Mouse (Mus musculus): ENCODE measurements around the gene Nav2. TPM values are rescaled to one million over a fixed set of nuclear protein-coding genes. Genes with fewer than 3 reads are reported as not detected.

Nav2 gene
- total and polyA plus RNA-seq, 3 experiments, result under 0.01 TPM; not detected in 2

- no peak for DNase-seq (ENCODE audit: extremely low read depth)
- dilution Hi-C loops (cut with MboI; ENCODE audit: extremely low pct_ligation_motif_present, extremely low pct_unique_long_range_greater_than_20kb, low sequenced_read_pairs) (no loop called here), in situ Hi-C loops (cut with MboI; ENCODE audit: low pct_ligation_motif_present, low pct_unique_long_range_greater_than_20kb, low sequenced_read_pairs) (no loop called here)
- H3K27me3 ChIP-seq (replicated peaks), result peaks cover 65% of the 10 kb centered on the region
- H3K36me3 ChIP-seq (replicated peaks in 1 of 2; ENCODE audit: control insufficient read depth in 1 of 2, insufficient read depth in 1 of 2, low read length in 1 of 2), result no peaks in the 10 kb centered on the region
- H3K4me1 ChIP-seq (ENCODE audit: control insufficient read depth in 1 of 2, insufficient read depth in 2 of 2), result no peaks in the 10 kb centered on the region
- no peak overlapping the region for H3K27ac ChIP-seq (ENCODE audit: insufficient read depth, low read depth)
- H3K9me3 ChIP-seq (replicated peaks; ENCODE audit: low read length), result peaks cover 3% of the 10 kb centered on the region
- no peak for TF ChIP-seq HCFC1 (IDR thresholded peaks at IDR 0.05; ENCODE audit: low read depth, low read length)
- no peak for TF ChIP-seq KAT2A (IDR thresholded peaks at IDR 0.05; ENCODE audit: insufficient replicate concordance, low read length)
- TF ChIP-seq MXI1 (IDR thresholded peaks at IDR 0.05; ENCODE audit: low read depth, low read length), result no peak
- TF ChIP-seq ZMIZ1 (IDR thresholded peaks at IDR 0.05; ENCODE audit: low read depth, low read length), result no peak
- TF ChIP-seq UBTF (IDR thresholded peaks at IDR 0.05; ENCODE audit: low read depth, low read length), result no peak
- TF ChIP-seq NRF1 (IDR thresholded peaks at IDR 0.05; ENCODE audit: low read depth, low read length), result no peak
- no peak for TF ChIP-seq MAX (IDR thresholded peaks at IDR 0.05; ENCODE audit: low read length)
- TF ChIP-seq TBP (conservative IDR thresholded peaks at IDR 0.05; ENCODE audit: low read depth, low read length), result no peak
- no peak for TF ChIP-seq MAFK (IDR thresholded peaks at IDR 0.05; ENCODE audit: insufficient replicate concordance, low read length)
- no peaks in the 10 kb centered on the region for H3K79me2 ChIP-seq (replicated peaks; ENCODE audit: control insufficient read depth, extremely low read depth, insufficient read depth, poor library complexity, severe bottlenecking)
- H3K9ac ChIP-seq (ENCODE audit: insufficient read depth, low read depth), result no peak overlapping the region
- no peak overlapping the region for H3K4me2 ChIP-seq (ENCODE audit: insufficient read depth, low read depth, poor library complexity, severe bottlenecking)
- H3K4me3 ChIP-seq (replicated peaks in 1 of 3; ENCODE audit: low read depth in 2 of 3, low read length in 2 of 3, poor library complexity in 1 of 3), result no peak overlapping the region
Measured at GRCm38 (mm10) chr7:49506085-49506820, 597.7 kb downstream of the Nav2 start.

GRCm38 (mm10) chr7:49507943-49508506 lies 599.5 kb downstream of the Nav2 start:
- dilution Hi-C loops (cut with MboI; ENCODE audit: extremely low pct_ligation_motif_present, extremely low pct_unique_long_range_greater_than_20kb, low sequenced_read_pairs) (no loop called here), in situ Hi-C loops (cut with MboI; ENCODE audit: low pct_ligation_motif_present, low pct_unique_long_range_greater_than_20kb, low sequenced_read_pairs) (no loop called here)
- H3K4me2 ChIP-seq (ENCODE audit: insufficient read depth, low read depth, poor library complexity, severe bottlenecking), result no peak overlapping the region
- no peaks in the 10 kb centered on the region for H3K79me2 ChIP-seq (replicated peaks; ENCODE audit: control insufficient read depth, extremely low read depth, insufficient read depth, poor library complexity, severe bottlenecking)
- no peaks in the 10 kb centered on the region for H3K36me3 ChIP-seq (replicated peaks in 1 of 2; ENCODE audit: control insufficient read depth in 1 of 2, insufficient read depth in 1 of 2, low read length in 1 of 2)
- H3K27me3 ChIP-seq (replicated peaks), result peaks cover 69% of the 10 kb centered on the region
- no peak for DNase-seq (ENCODE audit: extremely low read depth)
- H3K4me1 ChIP-seq (ENCODE audit: control insufficient read depth in 1 of 2, insufficient read depth in 2 of 2), result no peaks in the 10 kb centered on the region
- H3K9me3 ChIP-seq (replicated peaks; ENCODE audit: low read length), result peaks cover 3% of the 10 kb centered on the region
- no peak overlapping the region for H3K4me3 ChIP-seq (replicated peaks in 1 of 3; ENCODE audit: low read depth in 2 of 3, low read length in 2 of 3, poor library complexity in 1 of 3)
- no peak overlapping the region for H3K9ac ChIP-seq (ENCODE audit: insufficient read depth, low read depth)
- TF ChIP-seq UBTF (IDR thresholded peaks at IDR 0.05; ENCODE audit: low read depth, low read length) (no peak), USF1 (IDR thresholded peaks at IDR 0.05; ENCODE audit: low read depth, low read length) (no peak), ZNF384 (IDR thresholded peaks at IDR 0.05; ENCODE audit: low read depth, low read length) (no peak), CHD2 (IDR thresholded peaks at IDR 0.05; ENCODE audit: low read length) (no peak), TBP (conservative IDR thresholded peaks at IDR 0.05; ENCODE audit: low read depth, low read length) (no peak), JUND (conservative IDR thresholded peaks at IDR 0.05; ENCODE audit: low read depth, low read length) (no peak), MEF2A (IDR thresholded peaks at IDR 0.05; ENCODE audit: borderline replicate concordance, low read depth, low read length) (no peak), MXI1 (IDR thresholded peaks at IDR 0.05; ENCODE audit: low read depth, low read length) (no peak), NRF1 (IDR thresholded peaks at IDR 0.05; ENCODE audit: low read depth, low read length) (no peak), MAZ (IDR thresholded peaks at IDR 0.05; ENCODE audit: low read depth, low read length) (no peak)
- H3K27ac ChIP-seq (ENCODE audit: insufficient read depth, low read depth), result no peak overlapping the region
